Mouse (Mus musculus) spleen, postnatal 10 days (tissue): Measurements from ENCODE around the gene Smim27.
"Not testable (repeated sequence)": the region's sequence is repeated elsewhere in the genome, so short reads cannot be mapped to it uniquely, and the experiment has no call there.

Experiments used
- DNase-seq, 2 experiments: peaks; one replicate each; pipeline ENCODE4 v3.0.0; 2021 to 2022; ENCODE audit warnings: low spot score in 2 of 2

The Smim27 gene

GRCm38 (mm10) chr4:40254385-40255103, 14.8 kb upstream of the Smim27 start:
- no peak for DNase-seq

GRCm38 (mm10) chr4:40264321-40264720, 5.1 kb upstream of the Smim27 start:
- no peak for DNase-seq

- no peak for DNase-seq
Observed at GRCm38 (mm10) chr4:40267681-40268080, 1.7 kb upstream of the Smim27 start.

GRCm38 (mm10) chr4:40268204-40268813, 1.1 kb upstream of the Smim27 start:
- peak; percentile 88 to 91 for DNase-seq

GRCm38 (mm10) chr4:40268835-40269234, 544 bp upstream of the Smim27 start:
- DNase-seq, result peak in 1 of 2 experiments; percentile 52

- DNase-seq, result no peak
Observed at GRCm38 (mm10) chr4:40278880-40279275, 9.5 kb downstream of the Smim27 start.

GRCm38 (mm10) chr4:40279276-40279900, 10.0 kb downstream of the Smim27 start, which contains the start of gene Ndufb6:
TSS of gene Ndufb6 (minus strand) at chr4:40279421.
- DNase-seq, result peak; percentile 95 to 97

GRCm38 (mm10) chr4:40285582-40285981, 16.2 kb downstream of the Smim27 start:
- DNase-seq, result peak; percentile 47 to 80

- DNase-seq, result no peak
Observed at GRCm38 (mm10) chr4:40287415-40287814, 18.0 kb downstream of the Smim27 start.

- no peak for DNase-seq
Observed at GRCm38 (mm10) chr4:40289046-40289445, 19.7 kb downstream of the Smim27 start.

- DNase-seq, result not testable (repeated sequence)
Observed at GRCm38 (mm10) chr4:40291511-40291910, 22.1 kb downstream of the Smim27 start.

GRCm38 (mm10) chr4:40299169-40299568, 29.8 kb downstream of the Smim27 start:
- DNase-seq, result no peak

GRCm38 (mm10) chr4:40301076-40301789, 31.9 kb downstream of the Smim27 start:
- peak; percentile 33 to 63 for DNase-seq

GRCm38 (mm10) chr4:40302445-40303125, 33.2 kb downstream of the Smim27 start:
- DNase-seq, result no peak

GRCm38 (mm10) chr4:40309682-40310081, 40.3 kb downstream of the Smim27 start:
- DNase-seq, result no peak

- no peak for DNase-seq
Observed at GRCm38 (mm10) chr4:40310796-40311383, 41.5 kb downstream of the Smim27 start.

- no peak for DNase-seq
Observed at GRCm38 (mm10) chr4:40312213-40312612, 42.8 kb downstream of the Smim27 start.

GRCm38 (mm10) chr4:40313026-40313425, 43.6 kb downstream of the Smim27 start:
- peak in 1 of 2 experiments; percentile 17 for DNase-seq

GRCm38 (mm10) chr4:40317404-40317803, 48.0 kb downstream of the Smim27 start:
- no peak for DNase-seq
